10 mouse cellular contexts compared by ENCODE assay signal in the genomic region with DNA sequence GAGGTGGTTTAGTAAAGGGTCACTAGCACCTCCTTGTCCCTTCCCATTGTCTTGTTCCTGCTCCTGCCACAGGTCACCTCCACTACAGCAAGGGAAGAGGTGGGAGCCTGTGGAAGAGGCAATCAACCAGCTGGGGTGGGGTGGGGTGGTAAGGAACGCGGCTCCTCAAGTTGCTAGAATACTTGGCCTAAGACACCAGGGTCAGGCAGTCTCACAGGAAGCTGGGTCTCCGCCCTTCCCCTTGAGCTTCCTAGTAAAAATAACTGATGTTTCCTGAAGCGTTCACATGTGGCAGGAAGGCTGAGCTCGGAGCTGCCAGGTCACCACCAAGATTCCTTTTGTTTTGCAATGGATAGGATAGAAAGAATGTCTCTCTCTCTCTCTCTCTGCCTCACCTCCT. TPM values are rescaled to one million over a fixed set of nuclear protein-coding genes. Genes with fewer than 3 reads are reported as not detected.
A peak's percentile ranks its signal among the peaks of the same experiment; 100 is the strongest.
DNase-seq lines count a peak whose midpoint lies in the region; ATAC-seq and TF ChIP-seq lines count a peak whose summit lies in the region.
"Had no signal": no experiment of that assay in that cellular context is flagged by ENCODE, and none has a peak within 500 bp of the region (broad histone marks: within the 10 kb centered on the region; RNA-seq: fewer than 3 reads in every experiment).

No protein-coding gene starts in this region.

- no peak overlapping the region for H3K4me3 ChIP-seq in gastrocnemius, adult 2 months
- no peak overlapping the region for H3K4me3 ChIP-seq in heart, embryonic 11.5 days (ENCODE audit: low read depth, low read length)
- no peak overlapping the region for H3K4me3 ChIP-seq in kidney, postnatal 0 days (replicated peaks; ENCODE audit: low read depth, low read length)
- H3K4me3 ChIP-seq in stomach, embryonic 16.5 days (replicated peaks; ENCODE audit: low read length): no peak overlapping the region
- H3K4me3 ChIP-seq in neural tube, embryonic 15.5 days (replicated peaks): no peak overlapping the region
- H3K4me3 ChIP-seq: forebrain, embryonic 15.5 days had no signal

- H3K9ac ChIP-seq in heart, embryonic 11.5 days (ENCODE audit: low read depth, low read length): no peak overlapping the region
- H3K9ac ChIP-seq in kidney, postnatal 0 days (ENCODE audit: low read depth, low read length): no peak overlapping the region
- H3K9ac ChIP-seq in stomach, embryonic 16.5 days (ENCODE audit: low read length): no peak overlapping the region
- H3K9ac ChIP-seq in neural tube, embryonic 15.5 days (replicated peaks): no peak overlapping the region
- H3K9ac ChIP-seq: forebrain, embryonic 15.5 days had no signal

- no peaks in the 10 kb centered on the region for H3K9me3 ChIP-seq in heart, embryonic 11.5 days (replicated peaks; ENCODE audit: control insufficient read depth, low read length)
- H3K9me3 ChIP-seq in kidney, postnatal 0 days (replicated peaks; ENCODE audit: low read length): no peaks in the 10 kb centered on the region
- no peaks in the 10 kb centered on the region for H3K9me3 ChIP-seq in stomach, embryonic 16.5 days (replicated peaks; ENCODE audit: control insufficient read depth, low read length)
- no peaks in the 10 kb centered on the region for H3K9me3 ChIP-seq in neural tube, embryonic 15.5 days (replicated peaks)
- H3K9me3 ChIP-seq: forebrain, embryonic 15.5 days had no signal

- H3K27me3 ChIP-seq in heart, embryonic 11.5 days (ENCODE audit: control insufficient read depth, insufficient read depth, low read length): no peaks in the 10 kb centered on the region
- H3K27me3 ChIP-seq in kidney, postnatal 0 days (ENCODE audit: insufficient read depth, low read length): no peaks in the 10 kb centered on the region
- no peaks in the 10 kb centered on the region for H3K27me3 ChIP-seq in stomach, embryonic 16.5 days (ENCODE audit: control insufficient read depth, insufficient read depth, low read length)
- 0 out of 2 replicates have a peak, but pooled peaks cover 6% of the 10 kb centered on the region for H3K27me3 ChIP-seq in neural tube, embryonic 15.5 days (replicated peaks)
- H3K27me3 ChIP-seq: forebrain, embryonic 15.5 days had no signal

- peak; percentile 55 for DNase-seq in gastrocnemius, adult 2 months
- no peak for DNase-seq in gastrocnemius, postnatal 4 days (ENCODE audit: low spot score in 2 of 2)
- DNase-seq in kidney, postnatal 0 days (ENCODE audit: low spot score): peak; percentile 89
- DNase-seq in thymus, postnatal 14 days: no peak
- no peak for DNase-seq in frontal cortex, postnatal 10 days (ENCODE audit: low spot score in 2 of 2)
- DNase-seq: thymus, adult 18-20 months had no signal

- H3K36me3 ChIP-seq in heart, embryonic 11.5 days (ENCODE audit: control insufficient read depth, insufficient read depth, low read length): no peaks in the 10 kb centered on the region
- no peaks in the 10 kb centered on the region for H3K36me3 ChIP-seq in kidney, postnatal 0 days (ENCODE audit: insufficient read depth, low read length)
- H3K36me3 ChIP-seq in stomach, embryonic 16.5 days (ENCODE audit: control insufficient read depth, insufficient read depth, low read length): no peaks in the 10 kb centered on the region
- H3K36me3 ChIP-seq in neural tube, embryonic 15.5 days: no peaks in the 10 kb centered on the region
- H3K36me3 ChIP-seq: forebrain, embryonic 15.5 days had no signal

- H3K4me2 ChIP-seq in heart, embryonic 11.5 days: no peak overlapping the region
- H3K4me2 ChIP-seq in kidney, postnatal 0 days (ENCODE audit: low read length): no peak overlapping the region
- no peak overlapping the region for H3K4me2 ChIP-seq in stomach, embryonic 16.5 days (ENCODE audit: low read depth, low read length)
- no peak overlapping the region for H3K4me2 ChIP-seq in neural tube, embryonic 15.5 days
- H3K4me2 ChIP-seq: forebrain, embryonic 15.5 days had no signal

- WGBS in heart, embryonic 11.5 days (ENCODE audit: insufficient replicate concordance): 42% methylated on average over 5 of the region's 5 CpGs
- 3% methylated on average over 5 of the region's 5 CpGs for WGBS in kidney, postnatal 0 days
- WGBS in stomach, embryonic 16.5 days: 39% methylated on average over 5 of the region's 5 CpGs
- WGBS in neural tube, embryonic 15.5 days: 69% methylated on average over 5 of the region's 5 CpGs

- no peak for TF ChIP-seq CTCF in gastrocnemius, adult 2 months (IDR thresholded peaks at IDR 0.05)
- TF ChIP-seq CTCF in kidney, postnatal 0 days (IDR thresholded peaks at IDR 0.05; ENCODE audit: low read depth): no peak

- intact Hi-C loops in gastrocnemius, adult 2 months (cut with DNase I): loop anchor here (2.0 to 5.0 kb wide), 4 partner anchors 50 to 247 kb away; no protein-coding TSS in a partner anchor

- H3K4me1 ChIP-seq in heart, embryonic 11.5 days (ENCODE audit: control insufficient read depth, insufficient read depth, low read length): no peaks in the 10 kb centered on the region
- H3K4me1 ChIP-seq in kidney, postnatal 0 days (replicated peaks; ENCODE audit: insufficient read depth, low read length): 0 out of 2 replicates have a peak, but pooled peaks cover 3% of the 10 kb centered on the region
- no peaks in the 10 kb centered on the region for H3K4me1 ChIP-seq in stomach, embryonic 16.5 days (ENCODE audit: control insufficient read depth, insufficient read depth, low read length)
- H3K4me1 ChIP-seq in neural tube, embryonic 15.5 days: no peaks in the 10 kb centered on the region
- H3K4me1 ChIP-seq: forebrain, embryonic 15.5 days had no signal

- no peak for ATAC-seq in heart, embryonic 11.5 days (replicated peaks; ENCODE audit: insufficient number of reproducible peaks, low FRiP score, low TSS enrichment)
- peak; percentile 78; the same call in 1 of the 2 replicates for ATAC-seq in kidney, postnatal 0 days (replicated peaks; ENCODE audit: low FRiP score, low read depth)
- 0 out of 2 replicates have a peak, but pooled peaks have one; percentile 27 for ATAC-seq in stomach, embryonic 16.5 days (ENCODE audit: insufficient read depth, low FRiP score)
- ATAC-seq in neural tube, embryonic 15.5 days (ENCODE audit: low FRiP score): no peak
- ATAC-seq: forebrain, embryonic 15.5 days had no signal

- peak overlapping the region; percentile 85 for H3K27ac ChIP-seq in gastrocnemius, adult 2 months
- H3K27ac ChIP-seq in heart, embryonic 11.5 days (ENCODE audit: low read depth, low read length): peak overlapping the region; percentile 35; the same call in 1 of the 2 replicates
- peak overlapping the region; percentile 79 for H3K27ac ChIP-seq in kidney, postnatal 0 days
- H3K27ac ChIP-seq in stomach, embryonic 16.5 days (ENCODE audit: low read length): 0 out of 2 replicates have a peak overlapping the region, but pooled peaks have one; percentile 19
- no peak overlapping the region for H3K27ac ChIP-seq in neural tube, embryonic 15.5 days (replicated peaks)
- H3K27ac ChIP-seq: forebrain, embryonic 15.5 days had no signal

RNA-seq across cellular contexts. Expression of gene N4bp1, which starts 16.9 kb away (rescaled TPM):
- 10 to 100 TPM; 16.6 to 18.2 TPM for total RNA-seq in gastrocnemius, adult 2 months (2021)
- total RNA-seq in gastrocnemius, postnatal 4 days (2021): 10 to 100 TPM; 24.9 to 25.0 TPM
- 7.2 and 9.6 TPM in 2 replicates for polyA plus RNA-seq in heart, embryonic 11.5 days (2014; fragmentation: Nextera tagmentation; extraction: Ambion mirVana)
- polyA plus RNA-seq in kidney, postnatal 0 days (2015; fragmentation: Nextera tagmentation; extraction: Ambion mirVana): 5.6 and 6.3 TPM in 2 replicates
- polyA plus RNA-seq in stomach, embryonic 16.5 days (2015; fragmentation: Nextera tagmentation; extraction: Ambion mirVana): 6.3 and 6.8 TPM in 2 replicates
- polyA plus RNA-seq in neural tube, embryonic 15.5 days (2015; fragmentation: Nextera tagmentation; extraction: Ambion mirVana): 8.7 and 8.9 TPM in 2 replicates

Comparison
In these comparisons a context has a peak if more than half of its experiments do, and no peak if none do; other contexts are left out.
1. DNase-seq: peak in gastrocnemius, adult 2 months (single experiment) and kidney, postnatal 0 days (single experiment); none in gastrocnemius, postnatal 4 days (0 of 2), thymus, postnatal 14 days (single experiment) and frontal cortex, postnatal 10 days (0 of 2).
2. ATAC-seq: peak in kidney, postnatal 0 days (single experiment) and stomach, embryonic 16.5 days (single experiment); none in heart, embryonic 11.5 days (single experiment) and neural tube, embryonic 15.5 days (single experiment).